Mouse (Mus musculus): Measurements from ENCODE around the gene Rnf32. TPM values are rescaled to one million over a fixed set of nuclear protein-coding genes. Genes with fewer than 3 reads are reported as not detected.

Gene Rnf32
- polyA plus RNA-seq, 1 experiment from 2014 or later = 4.3 TPM

Other genes with a start within 250 kb of the Rnf32 start
- 11.7 TPM in 2 replicates for gene Lmbr1, start 182.4 kb downstream of the Rnf32 start, polyA plus RNA-seq (2015; fragmentation: Nextera tagmentation; extraction: Ambion mirVana)
- 25.8 and 26.8 TPM in 2 replicates for gene Nom1, start 238.7 kb downstream of the Rnf32 start, polyA plus RNA-seq (2015; fragmentation: Nextera tagmentation; extraction: Ambion mirVana)